Mouse (Mus musculus): ENCODE measurements around the gene Cdk14.

GRCm38 (mm10) chr5:4805228-4805627 is 614.9 kb downstream of the Cdk14 start:
- TF ChIP-seq CTCF (conservative IDR thresholded peaks at IDR 0.05; ENCODE audit: low read length) = no peak
- no peak for TF ChIP-seq NANOG (IDR thresholded peaks at IDR 0.05; ENCODE audit: borderline replicate concordance, low read length)
- no peak for TF ChIP-seq POU5F1 (IDR thresholded peaks at IDR 0.05; ENCODE audit: borderline replicate concordance, low read length)

Data from E14TG2a.4 (cell line).